Mouse (Mus musculus) cerebellum, adult 2 months (tissue): ENCODE measurements at regions not wholly inside any gene's neighbourhood (a gene's known extent, or its start where the extent isn't known, plus 50 kb on each side); places are given as distances from the start of the nearest gene placed in this dataset.

Source experiments
- DNase-seq, 2 experiments: peaks; one replicate each; pipeline ENCODE4 v3.0.0; 2021
- H3K27ac ChIP-seq: fragments of 200-500 bp; 2 replicates; pipeline ENCODE4 v1.5.1; 2012; ENCODE audit warnings: low read length, control low read depth, inconsistent platforms; ENCODE audit not compliant: insufficient read depth
- H3K27me3 ChIP-seq: fragments of 200-500 bp; 2 replicates; pipeline ENCODE4 v1.6.1; 2012; ENCODE audit warnings: inconsistent platforms, mild to moderate bottlenecking, low read length, moderate library complexity; ENCODE audit not compliant: control insufficient read depth, insufficient read depth
- H3K4me1 ChIP-seq: fragments of 200-500 bp; 2 replicates; pipeline ENCODE4 v1.6.1; 2011; ENCODE audit warnings: low read length; ENCODE audit not compliant: control insufficient read depth, insufficient read depth
- H3K4me3 ChIP-seq: fragments of 200-500 bp; replicated peaks from 2 replicates; pipeline ENCODE3; 2011; ENCODE audit warnings: mild to moderate bottlenecking, low read depth, low read length, control low read depth; ENCODE audit not compliant: insufficient read depth
- CTCF ChIP-seq: fragments of 200-500 bp; IDR thresholded peaks from 2 replicates; pipeline ENCODE4 v1.5.1; 2011; ENCODE audit warnings: low read depth, mild to moderate bottlenecking, control low read depth, low read length, moderate library complexity, borderline replicate concordance; ENCODE audit not compliant: insufficient read depth
- POLR2A ChIP-seq: fragments of 200-500 bp; IDR thresholded peaks from 2 replicates; pipeline ENCODE4 v1.6.1; 2011; ENCODE audit warnings: low read length, control low read depth, borderline replicate concordance; ENCODE audit not compliant: insufficient read depth
- WGBS: fragments of 180-500 bp; shearing (Covaris S2); methylation state at CpG from one replicate; pipeline ENCODE4 v1.1.7; 2018; 5-methylcytosine and 5-hydroxymethylcytosine counted together

DNA sequence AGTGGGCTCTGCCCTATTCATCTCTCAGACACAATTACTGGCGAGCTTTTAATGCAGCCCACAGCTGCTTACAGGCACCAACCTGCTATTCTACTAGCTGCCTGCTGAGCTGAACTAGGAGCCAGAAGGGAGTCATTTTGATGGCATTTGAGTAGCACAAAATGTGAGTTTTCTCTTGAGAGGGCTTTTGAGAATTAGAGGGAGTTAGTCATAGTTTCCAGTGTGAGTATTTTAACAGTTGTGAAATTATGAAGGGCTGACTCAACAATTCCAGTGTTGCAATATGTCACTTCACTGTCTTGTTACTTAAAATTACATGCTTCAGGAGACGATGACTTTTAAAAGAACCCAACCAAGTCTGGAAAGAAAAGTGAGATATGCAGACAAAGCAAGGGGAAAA lies 54.4 kb upstream of the Ly86 start:
- Histone ChIP-seq H3K27ac (no peak overlapping the region), H3K4me1 (no peaks in the 10 kb centered on the region), H3K27me3 (no peaks in the 10 kb centered on the region), H3K4me3 (no peak overlapping the region)
- no peak for TF ChIP-seq POLR2A
- no peak for TF ChIP-seq CTCF
- DNase-seq, result no peak
- WGBS, result 45% methylated on average over 2 of the region's 2 CpGs

DNA sequence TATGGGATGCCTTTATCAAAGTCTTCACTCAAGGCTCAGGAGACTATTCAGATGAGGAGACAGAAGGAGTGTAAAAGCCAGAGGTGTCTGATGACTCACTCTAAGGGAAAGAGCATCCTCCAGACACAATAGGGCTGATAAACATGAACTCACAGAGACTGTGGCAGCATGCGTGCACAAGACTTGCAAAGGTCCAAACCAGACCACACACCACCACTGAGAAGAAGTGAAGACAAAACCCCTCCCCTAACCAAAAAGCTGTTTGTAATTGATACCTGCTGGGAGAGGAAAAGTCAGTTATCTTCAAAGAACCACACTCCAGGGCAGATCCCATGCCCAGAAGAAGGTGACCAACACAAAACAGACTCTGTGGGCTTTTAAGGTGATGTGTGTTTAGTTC lies 56.0 kb upstream of the Ly86 start:
- no peak for DNase-seq
- no peak overlapping the region for H3K27ac ChIP-seq
- no peak overlapping the region for H3K4me3 ChIP-seq
- 94% methylated on average over 1 of the region's 1 CpGs for WGBS
- no peaks in the 10 kb centered on the region; the same call in 1 of the 2 replicates for H3K27me3 ChIP-seq
- TF ChIP-seq CTCF (no peak), POLR2A (no peak)
- no peaks in the 10 kb centered on the region for H3K4me1 ChIP-seq

DNA sequence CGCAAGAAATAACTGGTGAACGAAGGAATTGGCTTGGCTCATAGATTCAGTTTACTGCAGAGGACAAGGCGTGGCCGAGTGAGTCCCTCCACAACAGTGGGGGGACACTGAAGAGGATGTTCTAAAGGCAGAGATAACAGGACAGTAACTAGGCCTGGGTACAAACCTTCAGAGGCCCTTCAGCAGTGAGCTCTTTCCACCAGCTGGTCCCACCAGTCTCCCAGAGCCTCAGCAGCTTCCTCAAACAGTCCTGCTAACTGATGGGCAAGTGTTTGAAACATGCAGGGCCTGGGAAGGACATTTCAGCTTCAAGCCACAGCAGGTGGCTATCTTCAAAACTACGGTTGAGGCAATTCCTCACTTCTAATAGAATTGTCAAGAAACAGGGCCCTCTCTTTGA lies 62.5 kb upstream of the Ly86 start:
- DNase-seq, result no peak
- H3K4me3 ChIP-seq, result no peak overlapping the region
- no peak overlapping the region for H3K27ac ChIP-seq
- 69% methylated on average over 5 of the region's 5 CpGs for WGBS
- H3K27me3 ChIP-seq, result no peaks in the 10 kb centered on the region; the same call in 1 of the 2 replicates
- TF ChIP-seq CTCF (no peak), POLR2A (no peak)
- H3K4me1 ChIP-seq, result no peaks in the 10 kb centered on the region

DNA sequence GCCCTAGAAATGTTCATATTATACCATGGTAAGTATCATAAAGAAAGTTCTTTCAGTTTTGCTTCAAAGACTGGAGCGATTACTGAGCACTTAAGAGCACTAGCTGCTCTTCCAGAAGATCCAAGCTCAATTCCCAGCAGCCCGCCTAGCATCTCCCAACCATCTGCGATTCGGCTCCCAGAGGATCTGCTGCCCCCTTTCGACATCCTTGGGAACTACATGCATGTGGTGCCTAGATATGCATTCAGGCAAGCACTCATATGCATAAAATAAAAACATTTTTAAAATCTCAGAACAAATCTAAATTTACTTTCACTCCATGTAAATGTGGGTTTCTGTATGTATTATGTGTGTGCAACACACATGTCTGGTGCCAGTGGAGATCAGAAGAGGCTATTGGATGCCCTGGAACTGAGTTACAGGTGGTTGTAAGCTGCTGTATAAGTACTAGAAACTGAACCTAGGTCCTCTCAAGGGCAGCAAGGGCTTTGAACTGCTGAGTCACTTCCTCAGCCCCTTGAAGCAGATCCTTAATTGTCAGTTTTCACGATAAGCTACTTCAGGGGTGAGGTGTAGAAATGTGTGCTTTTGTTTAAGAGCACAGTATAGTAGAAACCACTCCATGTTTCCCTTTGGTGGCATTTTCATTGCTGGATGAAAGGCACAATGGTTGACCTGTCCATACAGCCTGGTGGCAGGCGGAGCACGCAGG lies 65.8 kb upstream of the Ly86 start:
- H3K27me3 ChIP-seq, result no peaks in the 10 kb centered on the region; the same call in 1 of the 2 replicates
- TF ChIP-seq CTCF (no peak), POLR2A (no peak)
- DNase-seq, result no peak
- WGBS, result 96% methylated on average over 8 of the region's 8 CpGs
- no peaks in the 10 kb centered on the region for H3K4me1 ChIP-seq
- H3K27ac ChIP-seq, result no peak overlapping the region
- H3K4me3 ChIP-seq, result no peak overlapping the region

DNA sequence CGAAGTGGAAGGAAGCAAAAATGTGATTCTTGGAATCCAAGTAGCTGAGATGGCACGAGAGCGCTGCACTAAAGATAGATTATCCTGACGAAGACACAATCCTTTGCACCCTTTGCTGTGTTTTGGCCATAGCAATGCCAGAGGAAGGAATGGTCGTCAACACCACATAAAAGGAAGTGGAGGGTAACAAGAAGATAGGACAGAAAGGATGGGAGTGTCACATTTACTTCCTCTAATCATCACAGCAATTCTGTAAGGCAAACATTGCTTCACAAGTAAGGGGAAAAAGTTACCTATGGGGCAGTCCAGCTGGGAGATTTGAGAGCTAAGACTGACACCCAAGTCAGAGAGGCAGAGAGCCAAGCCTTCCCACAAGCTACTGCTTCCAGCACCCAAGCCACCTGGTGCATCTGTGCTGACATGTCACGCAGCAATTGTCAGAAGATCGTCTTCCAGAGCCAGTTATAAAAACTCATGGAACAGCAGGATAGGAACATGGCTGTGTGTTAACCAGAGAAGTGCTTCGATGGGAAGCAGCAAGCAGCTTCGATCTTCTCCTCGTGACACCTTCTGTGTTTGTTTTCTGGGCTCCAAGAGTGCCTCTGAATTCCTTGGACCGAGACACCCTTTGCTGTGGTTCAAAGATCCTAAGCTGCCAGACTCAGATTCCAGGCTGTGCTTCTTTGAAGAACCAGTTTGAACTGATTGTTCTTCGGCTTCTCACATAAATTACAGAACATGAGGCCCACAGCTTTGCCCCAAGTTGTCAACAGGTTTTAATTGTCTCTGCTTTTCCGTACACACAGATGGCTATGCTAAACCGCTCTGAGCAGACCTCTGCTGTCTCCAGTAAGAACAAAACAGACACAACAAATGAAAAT lies 95.2 kb upstream of the Ly86 start:
- Histone ChIP-seq H3K4me1 (no peaks in the 10 kb centered on the region), H3K27me3 (no peaks in the 10 kb centered on the region), H3K27ac (no peak overlapping the region), H3K4me3 (no peak overlapping the region)
- WGBS, result 46% methylated on average over 14 of the region's 14 CpGs
- no peak for DNase-seq
- TF ChIP-seq POLR2A (no peak), CTCF (no peak)

DNA sequence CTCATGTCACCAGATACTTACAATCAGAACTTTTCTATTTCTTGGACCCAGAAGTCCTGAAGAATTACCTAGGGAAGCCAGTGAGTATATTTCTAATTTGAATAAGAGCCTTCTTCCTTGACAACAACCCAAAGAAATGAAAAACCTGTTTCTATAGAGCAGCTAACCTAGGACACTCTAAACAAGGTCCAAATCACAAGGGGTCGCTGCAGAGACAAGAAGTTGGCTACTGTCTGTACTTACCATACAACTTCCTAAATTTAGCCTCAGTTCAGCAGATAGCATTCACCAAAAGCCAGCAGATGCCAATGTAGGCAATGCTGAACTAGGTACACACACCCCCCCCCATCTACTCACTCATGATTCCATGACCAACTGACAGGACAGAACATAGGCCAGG lies 96.3 kb upstream of the Ly86 start:
- no peak for DNase-seq
- Histone ChIP-seq H3K27me3 (no peaks in the 10 kb centered on the region), H3K4me3 (no peak overlapping the region), H3K27ac (no peak overlapping the region), H3K4me1 (no peaks in the 10 kb centered on the region)
- 91% methylated on average over 1 of the region's 1 CpGs for WGBS
- TF ChIP-seq CTCF, result no peak
- TF ChIP-seq POLR2A, result no peak

DNA sequence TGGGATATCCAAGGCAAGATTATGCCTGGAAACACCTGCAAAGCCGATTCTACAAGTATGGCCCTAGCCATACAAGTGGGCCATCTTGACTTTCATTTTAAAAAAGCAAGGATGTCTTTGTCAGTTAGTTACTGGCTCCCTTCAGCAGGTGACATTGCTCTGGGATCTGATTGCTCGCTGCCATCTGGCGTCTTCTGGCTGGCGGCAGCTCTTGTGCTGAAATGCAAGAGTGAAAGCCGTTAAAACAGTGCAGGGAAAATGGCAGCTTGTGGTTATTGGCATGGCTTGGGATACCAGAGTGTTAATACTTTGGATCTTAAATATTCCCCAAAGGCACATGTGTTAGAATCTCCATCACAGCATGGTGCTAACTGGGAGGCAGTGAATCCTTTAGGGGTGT lies 105.0 kb upstream of the Ly86 start:
- no peaks in the 10 kb centered on the region for H3K27me3 ChIP-seq
- no peaks in the 10 kb centered on the region for H3K4me1 ChIP-seq
- whole genome bisulfite sequencing, result 43% methylated on average over 5 of the region's 5 CpGs
- H3K4me3 ChIP-seq, result no peak overlapping the region
- no peak overlapping the region for H3K27ac ChIP-seq
- TF ChIP-seq CTCF, result no peak
- TF ChIP-seq POLR2A, result no peak
- DNase-seq, result peak; percentile 8 to 15

DNA sequence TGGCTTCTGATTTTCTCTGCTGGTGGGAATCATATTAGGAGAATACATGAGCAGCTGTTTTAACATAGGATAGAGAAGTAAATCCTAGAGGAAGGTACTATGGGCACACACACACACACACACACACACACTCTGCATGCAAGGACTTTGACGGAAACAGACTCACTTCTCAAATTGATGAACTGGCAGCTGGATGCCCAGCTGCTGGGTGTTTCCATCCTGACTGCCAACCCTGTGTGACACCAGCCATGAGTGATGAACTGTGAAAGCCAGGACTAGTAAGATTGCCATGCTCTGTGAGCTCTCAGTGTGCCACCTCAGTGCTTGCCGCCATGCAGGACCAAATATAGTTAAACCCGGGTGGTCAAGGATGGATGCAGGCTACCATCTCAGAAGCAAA lies 107.7 kb upstream of the Ly86 start:
- 59% methylated on average over 3 of the region's 3 CpGs for WGBS
- TF ChIP-seq CTCF (no peak), POLR2A (no peak)

More for the DNA sequence above, 107.7 kb upstream of the Ly86 start:
- no peaks in the 10 kb centered on the region for H3K27me3 ChIP-seq
- no peaks in the 10 kb centered on the region for H3K4me1 ChIP-seq
- DNase-seq, result no peak
- H3K4me3 ChIP-seq, result no peak overlapping the region
- no peak overlapping the region for H3K27ac ChIP-seq
